ENCODE assay signal across 15 mouse cellular contexts in the genomic region with DNA sequence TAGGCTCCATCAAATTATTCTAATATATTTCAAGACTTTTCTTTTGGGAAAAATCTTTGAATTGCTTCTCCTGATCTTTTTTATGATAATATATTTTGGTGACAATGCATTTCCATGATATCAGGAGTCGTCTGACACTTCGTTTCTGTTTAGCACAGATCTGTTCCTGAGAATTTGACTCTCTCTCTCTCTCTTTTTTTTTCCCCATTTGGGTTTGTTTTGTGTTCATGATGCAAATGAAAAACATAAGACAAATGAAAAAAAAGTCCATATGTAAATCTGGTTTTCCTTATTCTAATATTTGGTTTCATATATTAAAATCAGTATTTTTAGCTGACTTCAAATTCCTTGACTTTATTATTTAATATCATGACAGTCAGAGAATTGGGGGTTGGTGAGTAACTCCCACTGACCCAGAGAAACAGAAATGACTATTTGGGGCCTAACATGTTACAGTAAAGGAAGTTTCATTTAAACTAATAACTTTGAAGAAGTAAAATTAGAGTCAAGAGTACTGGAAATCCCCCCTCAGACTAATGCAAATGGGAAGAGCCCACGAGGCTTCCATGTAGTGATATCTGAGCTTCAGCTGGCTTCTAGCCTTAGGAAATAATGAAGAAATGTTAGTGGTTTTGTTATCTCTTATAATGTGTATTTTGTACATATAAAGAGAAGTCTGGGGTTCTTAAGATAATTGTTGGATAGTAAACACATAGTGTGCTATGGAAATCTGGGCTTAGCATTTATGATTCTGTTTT.
"Had no signal": no experiment of that assay in that cellular context is flagged by ENCODE, and none has a peak within 500 bp of the region (broad histone marks: within the 10 kb centered on the region; RNA-seq: fewer than 3 reads in every experiment).

No protein-coding gene starts in this region.

- DNase-seq: kidney, adult 18-20 months; kidney, postnatal 10 days; kidney, postnatal 4 days; lung, adult 2 months; lung, postnatal 36 days; retina, postnatal 1 day; right cerebral cortex, postnatal 14 days; thymus, adult 18-20 months; thymus, postnatal 14 days had no signal

- ATAC-seq: lung, postnatal 0 days; midbrain, embryonic 13.5 days had no signal

- H3K27ac ChIP-seq: left cerebral cortex, adult 2 months; limb, embryonic 10.5 days; liver, embryonic 15.5 days; midbrain, embryonic 13.5 days; neural tube, embryonic 12.5 days had no signal

- H3K4me3 ChIP-seq: left cerebral cortex, adult 2 months; limb, embryonic 10.5 days; liver, embryonic 15.5 days; midbrain, embryonic 13.5 days; neural tube, embryonic 12.5 days had no signal
